Mouse (Mus musculus): ENCODE data around the gene Gmppb. TPM values are rescaled to one million over a fixed set of nuclear protein-coding genes. Genes with fewer than 3 reads are reported as not detected.

Gene Gmppb
- polyA plus RNA-seq, 1 experiment from 2014 or later, result 22.8 TPM

DNA sequence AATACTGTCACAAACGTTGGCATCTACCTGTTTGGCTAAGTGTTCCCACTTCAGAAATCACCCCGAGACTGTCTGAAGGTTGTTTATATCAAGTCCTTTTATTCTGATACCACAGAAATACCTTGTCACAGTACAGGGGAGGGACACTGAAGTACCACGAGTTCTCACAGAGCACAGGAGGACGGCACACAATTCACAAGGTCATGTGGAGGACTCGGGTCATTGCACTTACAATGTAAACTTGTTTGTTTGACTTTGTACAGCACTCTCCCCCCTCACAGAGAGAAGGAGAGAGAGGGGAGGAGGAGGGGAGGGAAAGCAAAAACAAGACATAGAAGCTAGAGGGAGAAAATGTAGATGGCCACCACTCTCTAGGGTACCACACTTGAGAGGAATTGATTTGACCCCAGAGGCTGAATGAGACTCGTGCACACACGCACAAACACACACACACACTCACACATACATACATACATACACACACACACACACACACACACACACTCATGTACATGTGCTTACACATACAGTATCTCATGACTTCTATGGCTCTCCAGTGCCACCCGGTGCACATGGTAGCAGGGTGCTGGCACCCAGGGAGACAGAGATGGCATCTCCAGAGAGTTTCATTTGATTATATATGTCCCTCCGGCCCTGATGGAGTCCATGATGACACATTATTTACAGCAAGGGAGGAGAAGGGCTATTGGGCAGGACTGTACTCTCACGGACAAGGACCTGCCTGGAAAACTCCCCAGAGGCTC, 47.1 kb downstream of the Gmppb start:
- Histone ChIP-seq H3K9ac (ENCODE audit: low read depth, low read length) (no peak overlapping the region), H3K4me2 (ENCODE audit: low read length) (no peak overlapping the region), H3K4me3 (ENCODE audit: low read depth, low read length) (no peak overlapping the region), H3K9me3 (replicated peaks; ENCODE audit: control insufficient read depth, low read length, poor library complexity, severe bottlenecking) (no peaks in the 10 kb centered on the region), H3K27me3 (ENCODE audit: control insufficient read depth, insufficient read depth, low read depth, low read length) (no peaks in the 10 kb centered on the region), H3K27ac (ENCODE audit: low read length) (no peak overlapping the region), H3K36me3 (ENCODE audit: control insufficient read depth, insufficient read depth, low read length) (peaks cover 12% of the 10 kb centered on the region; the same call in 1 of the 2 replicates), H3K4me1 (ENCODE audit: control insufficient read depth, insufficient read depth, low read length) (peaks cover 14% of the 10 kb centered on the region)
- ATAC-seq, result no peak
- 64% methylated on average over 10 of the region's 10 CpGs for WGBS

DNA sequence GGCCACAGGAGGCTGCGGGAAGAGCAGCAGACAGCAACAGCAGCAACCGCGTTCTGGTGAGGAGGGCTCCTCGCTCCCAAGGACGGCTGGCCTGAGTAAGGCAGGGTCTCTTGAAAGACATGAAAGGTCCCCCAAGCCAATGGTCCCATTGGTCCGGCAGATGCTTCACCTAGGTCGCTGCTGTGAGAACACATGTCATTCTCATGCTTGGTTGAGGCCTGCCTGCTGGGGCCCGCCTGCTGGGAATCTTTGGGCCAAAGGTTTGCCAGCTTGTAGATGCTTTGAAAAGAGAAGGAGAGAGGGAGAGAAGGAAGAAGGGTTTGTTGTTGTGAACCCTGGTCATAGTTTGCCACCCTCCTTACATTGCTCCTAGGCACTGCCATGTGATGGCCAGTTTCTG, 50.6 kb downstream of the Gmppb start:
- Histone ChIP-seq H3K4me1 (ENCODE audit: control insufficient read depth, insufficient read depth, low read length) (peaks cover 10% of the 10 kb centered on the region), H3K4me2 (ENCODE audit: low read length) (no peak overlapping the region), H3K9ac (ENCODE audit: low read depth, low read length) (no peak overlapping the region), H3K4me3 (ENCODE audit: low read depth, low read length) (no peak overlapping the region), H3K9me3 (replicated peaks; ENCODE audit: control insufficient read depth, low read length, poor library complexity, severe bottlenecking) (no peaks in the 10 kb centered on the region), H3K27me3 (ENCODE audit: control insufficient read depth, insufficient read depth, low read depth, low read length) (no peaks in the 10 kb centered on the region), H3K27ac (ENCODE audit: low read length) (no peak overlapping the region), H3K36me3 (ENCODE audit: control insufficient read depth, insufficient read depth, low read length) (peaks cover 17% of the 10 kb centered on the region)
- no peak for ATAC-seq
- 83% methylated on average over 8 of the region's 8 CpGs for WGBS

Small RNA genes within 50 kb of the gene (microRNA-seq; reads per million reads assigned to microRNA genes)
- not detected for gene Mir7088

Other genes with a start within 250 kb of the Gmppb start
- gene Rbm6, start 176.0 kb upstream of the Gmppb start, polyA plus RNA-seq (2015; fragmentation: Nextera tagmentation; extraction: Ambion mirVana), result 95.5 and 113 TPM in 2 replicates
- gene Mon1a, start 161.1 kb upstream of the Gmppb start, polyA plus RNA-seq (2015; fragmentation: Nextera tagmentation; extraction: Ambion mirVana), result 23.3 and 23.4 TPM in 2 replicates
- gene Mst1r, start 142.4 kb upstream of the Gmppb start, polyA plus RNA-seq (2015; fragmentation: Nextera tagmentation; extraction: Ambion mirVana), result 1.4 and 2.6 TPM in 2 replicates
- gene Actl11, start 120.8 kb upstream of the Gmppb start, polyA plus RNA-seq (2015; fragmentation: Nextera tagmentation; extraction: Ambion mirVana), result not detected in 2 replicates
- gene Camkv, start 113.6 kb upstream of the Gmppb start, polyA plus RNA-seq (2015; fragmentation: Nextera tagmentation; extraction: Ambion mirVana), result 90.2 and 121 TPM in 2 replicates
- gene Traip, start 99.1 kb upstream of the Gmppb start, polyA plus RNA-seq (2015; fragmentation: Nextera tagmentation; extraction: Ambion mirVana), result 10.0 and 12.6 TPM in 2 replicates
- 3.7 and 4.7 TPM in 2 replicates for gene Uba7, start 73.7 kb upstream of the Gmppb start, polyA plus RNA-seq (2015; fragmentation: Nextera tagmentation; extraction: Ambion mirVana)
- gene Gm20661, start 66.2 kb upstream of the Gmppb start, polyA plus RNA-seq (2015; fragmentation: Nextera tagmentation; extraction: Ambion mirVana), result 0.65 and 0.67 TPM in 2 replicates
- gene Inka1, start 63.4 kb upstream of the Gmppb start, polyA plus RNA-seq (2015; fragmentation: Nextera tagmentation; extraction: Ambion mirVana), result 16.7 and 17.6 TPM in 2 replicates
- 1.2 and 1.4 TPM in 2 replicates for gene Cdhr4, start 56.7 kb upstream of the Gmppb start, polyA plus RNA-seq (2015; fragmentation: Nextera tagmentation; extraction: Ambion mirVana)
- 0.83 and 0.97 TPM in 2 replicates for gene Gm20662, start 52.9 kb upstream of the Gmppb start, polyA plus RNA-seq (2015; fragmentation: Nextera tagmentation; extraction: Ambion mirVana)
- gene Ip6k1, start 46.7 kb upstream of the Gmppb start, polyA plus RNA-seq (2015; fragmentation: Nextera tagmentation; extraction: Ambion mirVana), result 115 and 118 TPM in 2 replicates
- 2.6 and 2.8 TPM in 2 replicates for gene Amigo3, start 3.9 kb downstream of the Gmppb start, polyA plus RNA-seq (2015; fragmentation: Nextera tagmentation; extraction: Ambion mirVana)
- 0.09 TPM in 1 of 2 replicates, not detected in the other for gene Mst1, start 31.2 kb downstream of the Gmppb start, polyA plus RNA-seq (2015; fragmentation: Nextera tagmentation; extraction: Ambion mirVana)
- 53.4 and 53.9 TPM in 2 replicates for gene Rnf123, start 34.1 kb downstream of the Gmppb start, polyA plus RNA-seq (2015; fragmentation: Nextera tagmentation; extraction: Ambion mirVana)
- 46.0 and 50.8 TPM in 2 replicates for gene Apeh, start 45.4 kb downstream of the Gmppb start, polyA plus RNA-seq (2015; fragmentation: Nextera tagmentation; extraction: Ambion mirVana)
- 8.6 and 10.1 TPM in 2 replicates for gene Bsn, start 141.1 kb downstream of the Gmppb start, polyA plus RNA-seq (2015; fragmentation: Nextera tagmentation; extraction: Ambion mirVana)
- gene Dag1, start 214.7 kb downstream of the Gmppb start, polyA plus RNA-seq (2015; fragmentation: Nextera tagmentation; extraction: Ambion mirVana), result 67.9 and 79.5 TPM in 2 replicates
- 149 and 163 TPM in 2 replicates for gene Nicn1, start 241.2 kb downstream of the Gmppb start, polyA plus RNA-seq (2015; fragmentation: Nextera tagmentation; extraction: Ambion mirVana)
- gene Amt, start 247.6 kb downstream of the Gmppb start, polyA plus RNA-seq (2015; fragmentation: Nextera tagmentation; extraction: Ambion mirVana), result 30.2 and 33.6 TPM in 2 replicates

Measured in midbrain, embryonic 16.5 days (tissue).